Mouse (Mus musculus) adrenal gland, postnatal 14 days (tissue): Measurements from ENCODE around the gene Eme1. TPM values are rescaled to one million over a fixed set of nuclear protein-coding genes. Genes with fewer than 3 reads are reported as not detected.
"Not testable (repeated sequence)": the region's sequence is repeated elsewhere in the genome, so short reads cannot be mapped to it uniquely, and the experiment has no call there.

Experiments
- DNase-seq: peaks from one replicate; pipeline ENCODE4 v3.0.0; 2021; ENCODE audit warnings: mixed read lengths
- long read RNA-seq, 2 experiments: library from polyadenylated mRNA; stranded (forward); transcript quantifications; one replicate each; pipeline ENCODE4 v2.0.0; 2021
- total RNA-seq: library from RNA; stranded (reverse); gene quantifications from 2 replicates; pipeline ENCODE4 v1.2.3, GENCODE M21; 2021

The Eme1 gene
- total RNA-seq = 1.9 and 3.3 TPM in 2 replicates
- long read RNA-seq, experiment 1, partial matches to known transcripts = 0 of 3 reads
- long read RNA-seq, experiment 1, other reads (novel, unspliced or antisense) = 3 of 3 reads
- long read RNA-seq, experiment 2, partial matches to known transcripts = 0 of 1 reads
- long read RNA-seq, experiment 2, other reads (novel, unspliced or antisense) = 0 of 1 reads

DNA sequence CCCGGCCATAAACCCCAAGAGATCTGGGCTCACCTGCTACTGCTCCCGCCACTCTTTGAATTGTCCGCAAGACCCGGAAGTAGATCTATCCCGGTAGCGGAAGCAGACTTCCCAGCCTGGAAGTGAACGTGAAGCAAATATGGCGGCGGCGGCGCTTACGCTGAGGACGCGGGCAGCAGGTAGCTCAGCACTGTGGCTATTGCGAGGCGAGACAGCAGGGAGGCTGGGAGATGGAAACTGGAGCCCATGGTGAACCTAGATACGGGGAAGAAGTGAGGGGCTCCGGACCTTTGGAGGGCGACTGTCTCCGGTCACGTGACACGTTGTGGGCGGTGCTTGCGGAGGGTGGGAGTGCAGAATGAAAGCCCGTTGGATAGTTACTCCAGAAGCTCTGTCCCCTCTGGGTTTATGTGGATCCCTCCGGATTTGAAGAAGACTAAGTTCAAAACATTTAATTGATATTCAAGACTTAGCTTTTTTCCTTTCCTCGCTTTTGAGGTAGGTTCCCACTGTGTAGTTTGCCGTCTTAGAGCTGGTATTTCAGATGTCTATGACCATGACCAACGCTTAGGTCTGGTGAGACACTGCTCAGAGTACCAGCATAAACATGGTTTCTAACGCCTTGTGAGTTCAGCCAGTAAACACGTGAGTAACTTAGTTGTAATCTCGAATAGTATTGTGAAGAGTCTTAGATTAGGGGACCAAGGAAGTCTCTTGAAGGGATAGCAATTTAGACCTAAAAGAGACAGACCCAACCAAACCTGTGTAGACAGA, at the start of gene Eme1, which contains the start of gene Mrpl27:
Gene Eme1 (minus strand): TSS at position 302 of the 774 bp plus-strand sequence.
Gene Mrpl27 (plus strand): TSS at position 105 of the 774 bp plus-strand sequence.
- peak; percentile 90 for DNase-seq

- no peak for DNase-seq
Observed at GRCm38 (mm10) chr11:94702216-94702610, 48.4 kb upstream of the Eme1 start.

GRCm38 (mm10) chr11:94701401-94702215, 47.8 kb upstream of the Eme1 start:
- DNase-seq = no peak

DNA sequence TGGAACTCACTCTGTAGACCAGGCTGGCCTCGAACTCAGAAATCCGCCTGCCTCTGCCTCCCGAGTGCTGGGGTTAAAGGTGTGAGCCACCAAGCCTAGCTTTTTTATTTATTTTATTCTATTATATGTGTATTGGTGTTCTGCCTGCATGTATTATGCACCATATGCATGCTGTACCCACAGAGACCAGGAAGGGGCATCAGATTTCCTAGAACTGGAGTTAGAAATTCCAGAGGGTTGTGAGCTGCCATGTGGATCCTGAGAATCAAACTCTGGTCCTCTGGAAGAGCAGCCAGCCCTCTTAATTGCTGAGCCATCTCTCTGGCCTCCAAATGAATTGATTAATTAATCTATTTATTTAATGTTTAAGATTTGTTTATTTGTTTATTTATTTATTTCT, 45.6 kb upstream of the Eme1 start:
- DNase-seq = no peak

- DNase-seq = no peak
Observed at GRCm38 (mm10) chr11:94697703-94698464, 44.1 kb upstream of the Eme1 start.

GRCm38 (mm10) chr11:94697140-94697539, 43.4 kb upstream of the Eme1 start:
- no peak for DNase-seq

GRCm38 (mm10) chr11:94695508-94695907, 41.7 kb upstream of the Eme1 start:
- no peak for DNase-seq

DNA sequence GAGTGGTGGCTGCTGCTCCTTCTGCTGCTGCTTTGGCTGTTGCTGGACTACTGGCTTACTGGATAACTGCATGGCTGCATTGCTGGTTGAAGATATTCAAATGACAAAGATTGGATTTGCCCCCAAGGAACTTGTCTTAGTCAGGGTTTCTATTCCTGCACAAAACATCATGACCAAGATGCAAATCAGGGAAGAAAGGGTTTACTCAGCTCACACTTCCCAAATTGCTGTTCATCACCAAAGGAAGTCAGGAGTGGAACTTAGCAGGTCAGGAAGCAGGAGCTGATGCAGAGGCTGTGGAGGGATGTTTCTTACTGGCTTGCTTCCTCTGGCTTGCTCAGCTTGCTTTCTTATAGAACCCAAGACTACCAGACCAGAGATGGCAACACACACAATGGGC, 38.7 kb upstream of the Eme1 start:
- DNase-seq = not testable (repeated sequence)

DNA sequence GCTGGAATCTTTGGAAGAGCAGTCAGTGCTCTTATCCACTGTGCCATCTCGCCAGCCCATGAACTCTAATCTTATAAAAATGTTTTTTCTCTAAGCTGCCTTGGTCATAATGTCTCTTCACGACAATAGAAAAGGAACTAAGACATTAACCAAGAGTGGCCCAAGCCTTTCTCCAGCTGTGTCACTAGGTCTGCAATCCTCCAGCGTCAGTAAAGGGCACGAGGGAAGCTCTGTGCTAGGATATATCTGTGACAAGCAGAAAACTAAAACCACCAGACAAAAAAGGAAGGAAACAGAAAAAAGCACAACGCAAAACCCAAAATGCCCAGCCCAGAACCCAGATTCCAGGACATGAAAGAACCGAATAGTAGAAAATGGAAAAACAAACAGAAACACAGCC, 33.4 kb upstream of the Eme1 start:
- no peak for DNase-seq

- no peak for DNase-seq
Observed at GRCm38 (mm10) chr11:94682427-94682826, 28.7 kb upstream of the Eme1 start.

- no peak for DNase-seq
Observed at GRCm38 (mm10) chr11:94681640-94682039, 27.9 kb upstream of the Eme1 start.

- no peak for DNase-seq
Observed at GRCm38 (mm10) chr11:94680639-94681038, 26.9 kb upstream of the Eme1 start.

DNA sequence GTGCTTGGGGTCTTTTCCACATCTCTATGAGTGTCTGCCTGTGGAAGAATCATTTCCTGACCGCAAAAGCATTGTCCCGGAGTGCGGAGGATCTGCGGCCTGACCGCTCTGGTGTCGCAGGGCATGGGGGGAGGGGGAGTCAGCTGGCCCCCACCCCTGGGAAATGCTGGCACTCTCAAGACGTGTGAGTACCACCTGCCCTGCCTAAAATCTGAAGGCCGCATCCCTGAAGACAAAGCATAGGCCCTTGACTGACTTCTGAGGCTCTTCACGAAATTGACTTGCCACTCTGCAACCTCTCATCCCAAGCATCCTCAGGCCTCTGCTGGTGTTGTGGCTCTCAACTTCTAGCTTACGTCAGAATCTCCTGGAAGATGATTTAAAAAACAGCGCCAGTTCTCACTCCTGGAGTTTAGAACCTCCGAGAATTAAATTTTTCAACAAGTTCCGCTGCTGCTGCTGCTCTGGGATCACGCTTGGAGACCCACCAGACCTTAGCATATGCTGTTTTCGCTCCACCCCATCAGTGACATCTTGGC, 23.9 kb upstream of the Eme1 start:
- no peak for DNase-seq

DNA sequence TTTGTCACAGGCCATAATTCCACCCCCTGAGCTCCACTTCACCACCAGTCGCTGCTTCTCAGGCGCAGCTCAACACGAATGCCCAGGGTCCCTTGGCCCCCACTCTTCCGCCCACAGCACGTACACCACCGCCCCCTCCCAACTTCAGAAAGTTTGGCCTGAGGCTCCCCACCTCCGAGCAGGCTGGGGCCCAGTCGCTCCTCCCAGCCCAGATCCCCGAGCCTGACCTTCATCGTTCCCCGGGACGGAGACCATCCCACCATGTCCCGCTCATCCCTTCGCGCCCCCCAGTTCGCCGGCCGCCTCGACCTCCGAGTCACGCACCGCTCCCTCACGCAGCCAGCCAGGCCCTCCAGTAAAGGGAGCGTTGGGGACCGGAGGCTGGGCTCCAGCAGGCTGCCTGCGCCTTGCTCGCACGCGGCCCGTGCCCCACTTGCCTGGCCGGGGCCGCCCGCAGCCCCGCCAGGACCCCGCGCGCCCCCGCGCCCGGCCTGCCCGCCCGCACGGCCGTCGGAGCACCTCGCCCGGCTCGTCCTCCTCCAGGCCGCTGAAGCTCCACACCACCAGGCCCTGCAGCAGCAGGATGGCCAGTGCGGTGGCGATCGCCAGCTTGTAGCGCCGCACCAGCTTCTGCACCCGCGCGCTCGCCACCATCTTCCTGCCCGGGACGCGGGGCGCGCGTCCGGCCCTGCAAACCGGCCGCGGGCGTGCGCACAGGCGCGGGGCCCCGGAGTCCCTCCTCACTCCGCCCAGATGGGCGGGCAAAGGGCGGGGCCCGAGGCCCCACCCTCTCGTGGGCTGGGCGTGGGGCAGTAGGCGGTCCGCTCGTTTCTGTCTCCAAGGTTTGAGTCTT, 23.2 kb upstream of the Eme1 start, which contains the start of gene Xylt2:
Gene Xylt2 (minus strand): TSS at position 762 of the 853 bp plus-strand sequence.
- DNase-seq = peak; percentile 96

- no peak for DNase-seq
Observed at GRCm38 (mm10) chr11:94676308-94676707, 22.5 kb upstream of the Eme1 start.

DNA sequence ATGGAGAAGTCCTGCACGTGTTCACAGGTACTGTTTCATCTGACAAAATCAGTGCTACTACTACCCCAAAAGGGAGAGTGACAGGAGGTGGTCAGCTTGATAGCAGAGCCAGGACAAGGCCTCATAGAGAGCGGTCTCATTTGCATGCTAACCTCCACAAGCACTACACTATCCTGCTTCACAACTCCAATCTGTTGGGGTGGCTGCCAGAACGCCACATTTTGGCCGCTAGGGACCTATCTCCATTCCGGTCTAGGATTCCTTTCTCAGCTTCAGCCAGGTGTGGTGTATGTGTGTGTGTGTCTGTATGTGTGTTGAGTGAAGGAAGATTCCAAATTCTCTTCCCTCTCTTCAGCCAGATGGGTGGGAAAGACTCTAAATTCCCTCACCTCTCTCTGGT, 21.7 kb upstream of the Eme1 start:
- no peak for DNase-seq

- DNase-seq = no peak
Observed at GRCm38 (mm10) chr11:94674984-94675383, 21.2 kb upstream of the Eme1 start.

DNA sequence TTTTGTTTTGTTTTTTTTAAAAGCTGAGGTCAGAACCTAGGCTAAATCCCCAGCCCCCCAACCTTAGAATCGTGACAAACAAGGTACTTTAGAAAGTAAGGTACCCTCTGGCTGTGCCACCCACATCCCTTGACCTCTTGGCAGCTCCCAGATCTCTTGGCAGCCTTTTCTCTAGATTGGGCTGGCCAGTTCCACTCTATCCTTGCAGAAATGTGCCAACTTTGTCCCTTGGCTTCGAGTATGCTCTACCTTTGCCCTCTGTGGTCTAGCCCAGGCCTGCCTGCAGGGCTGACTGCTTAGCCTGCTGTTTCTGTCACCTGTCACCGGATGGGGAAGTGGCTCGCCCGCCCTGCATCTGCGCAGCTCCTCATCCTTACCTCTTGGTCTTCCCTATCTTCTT, 11.5 kb upstream of the Eme1 start:
- peak; percentile 45 for DNase-seq

- DNase-seq = no peak
Observed at GRCm38 (mm10) chr11:94661344-94661743, 7.6 kb upstream of the Eme1 start.

DNA sequence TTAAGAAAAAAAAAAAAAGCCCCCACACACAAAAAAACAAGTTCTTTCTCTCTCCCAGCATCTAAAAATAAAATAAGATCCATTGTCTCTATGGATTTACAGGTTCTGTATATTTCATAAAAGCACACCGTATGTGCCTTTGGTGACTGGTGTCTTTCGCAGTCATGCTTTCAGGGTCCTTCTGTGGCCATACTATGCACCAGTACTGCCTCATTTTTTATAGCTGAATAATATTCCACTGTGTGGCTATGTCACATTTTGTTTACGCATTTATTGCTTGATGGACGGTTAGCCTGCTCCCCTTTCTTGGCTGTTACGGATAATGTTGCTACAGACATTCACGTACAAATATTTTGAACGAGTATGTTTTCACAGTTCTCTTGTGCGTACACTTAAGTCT, 791 bp downstream of the Eme1 start:
- DNase-seq = no peak

DNA sequence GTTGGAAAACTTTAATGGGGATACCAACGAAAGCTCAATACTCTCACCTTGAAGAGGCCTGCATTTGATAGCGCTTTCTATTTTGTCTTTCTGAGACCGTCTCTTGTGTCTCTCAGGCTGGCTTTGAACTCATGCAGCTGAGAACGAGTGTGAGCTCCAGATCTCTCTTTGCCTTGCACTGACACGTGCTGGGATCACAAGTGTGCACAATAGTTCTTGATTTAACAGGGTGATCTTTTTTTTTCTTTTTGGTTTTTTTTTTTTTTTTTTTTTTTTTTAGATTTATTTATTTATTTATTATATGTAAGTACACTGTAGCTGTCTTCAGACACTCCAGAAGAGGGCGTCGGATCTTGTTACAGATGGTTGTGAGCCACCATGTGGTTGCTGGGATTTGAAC, 2.5 kb downstream of the Eme1 start:
- DNase-seq = not testable (repeated sequence)
